Mouse (Mus musculus): ENCODE data around the gene Tpsg1.

Tpsg1 gene

DNA sequence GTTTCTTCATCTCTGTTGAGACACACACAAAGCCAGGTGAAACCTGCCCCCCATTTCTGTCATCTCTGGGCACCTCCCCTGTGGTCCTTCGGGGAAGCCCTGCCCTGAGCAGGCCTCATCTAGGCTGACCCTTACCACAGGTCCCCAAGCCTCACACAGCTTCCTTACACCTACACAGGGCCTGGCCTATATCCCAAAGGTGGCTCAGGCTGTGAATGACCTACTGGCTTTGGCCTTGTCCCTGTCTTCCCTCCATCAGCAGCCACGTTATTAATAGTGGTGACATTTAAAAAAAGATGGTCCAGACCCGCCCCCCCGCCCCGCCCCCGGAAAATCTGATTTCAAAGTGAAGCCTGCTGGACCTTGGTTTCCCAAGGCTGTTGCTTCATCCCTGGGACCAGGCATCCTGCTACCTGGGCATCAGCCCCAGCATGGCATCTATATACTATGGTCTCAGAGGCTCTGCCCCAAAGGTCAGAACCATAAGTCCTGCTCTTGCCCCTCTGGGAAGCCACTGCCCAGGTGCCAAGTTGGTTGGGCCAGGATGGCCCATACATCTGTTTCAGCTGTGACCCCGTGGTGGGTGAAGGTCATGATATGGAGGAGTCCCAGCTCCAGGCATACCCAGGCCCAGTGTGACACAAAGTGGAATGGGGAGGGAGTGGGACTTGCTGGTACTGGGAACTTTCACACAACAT is 39.4 kb downstream of the Tpsg1 start:
- DNase-seq (ENCODE audit: low spot score) = no peak

DNA sequence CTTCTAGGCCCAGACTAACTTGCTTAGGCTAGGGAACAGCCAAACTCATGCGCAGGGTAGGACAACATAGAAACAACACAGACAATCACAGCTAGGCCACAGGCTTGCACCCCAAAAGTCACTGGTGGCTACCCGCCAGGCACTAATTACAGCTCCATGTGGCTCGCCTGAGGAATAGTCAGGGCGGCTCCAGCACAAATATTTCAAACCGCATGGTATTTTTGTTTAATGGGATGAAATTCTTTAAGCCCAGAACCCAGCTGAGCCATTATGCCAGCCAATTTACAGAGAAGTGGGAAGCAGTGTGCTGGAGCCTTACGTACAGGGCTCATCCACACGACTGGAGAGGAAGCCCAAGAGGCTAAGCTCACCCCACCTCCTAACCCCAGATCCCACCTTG is 40.5 kb downstream of the Tpsg1 start:
- DNase-seq (ENCODE audit: low spot score) = no peak

DNA sequence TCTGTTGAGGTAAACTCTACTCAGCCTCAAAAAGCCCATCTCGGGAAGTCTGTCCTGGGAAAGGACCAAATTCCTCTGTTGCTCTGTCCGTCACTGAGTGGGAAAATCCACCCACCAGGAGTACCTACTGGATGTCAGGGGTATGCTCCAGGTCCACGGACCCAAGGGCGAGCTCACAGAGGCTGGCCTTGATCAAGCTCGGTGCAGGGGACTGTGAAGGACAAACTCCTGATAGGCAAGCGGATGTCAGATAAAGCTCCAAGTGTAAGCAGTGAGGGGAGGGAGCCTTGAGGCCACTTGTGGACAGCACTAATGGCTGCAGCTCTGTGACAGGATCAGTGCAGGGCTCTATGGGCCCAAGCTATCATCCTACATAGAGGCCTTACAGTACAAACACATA is 41.1 kb downstream of the Tpsg1 start:
- DNase-seq (ENCODE audit: low spot score) = no peak

DNA sequence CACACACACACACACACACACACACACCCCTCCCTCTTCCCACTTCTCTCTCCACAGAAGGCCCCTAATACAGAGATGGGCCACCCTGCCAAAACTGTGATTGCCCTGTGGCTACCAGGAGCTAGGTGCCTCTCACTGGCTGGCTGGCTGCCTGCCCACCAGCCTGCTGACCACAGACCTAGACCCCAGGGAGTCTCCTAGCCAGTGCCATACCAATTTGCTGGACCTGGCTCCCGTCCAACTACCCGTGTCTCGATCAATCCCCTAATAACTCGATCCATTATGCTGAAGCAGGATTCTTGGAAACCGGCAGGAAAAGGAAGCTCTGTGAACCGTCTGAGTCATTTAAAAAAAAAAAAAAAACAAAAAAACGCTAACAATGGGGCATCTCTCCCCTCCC is 41.7 kb downstream of the Tpsg1 start:
- no peak for DNase-seq (ENCODE audit: low spot score)

DNA sequence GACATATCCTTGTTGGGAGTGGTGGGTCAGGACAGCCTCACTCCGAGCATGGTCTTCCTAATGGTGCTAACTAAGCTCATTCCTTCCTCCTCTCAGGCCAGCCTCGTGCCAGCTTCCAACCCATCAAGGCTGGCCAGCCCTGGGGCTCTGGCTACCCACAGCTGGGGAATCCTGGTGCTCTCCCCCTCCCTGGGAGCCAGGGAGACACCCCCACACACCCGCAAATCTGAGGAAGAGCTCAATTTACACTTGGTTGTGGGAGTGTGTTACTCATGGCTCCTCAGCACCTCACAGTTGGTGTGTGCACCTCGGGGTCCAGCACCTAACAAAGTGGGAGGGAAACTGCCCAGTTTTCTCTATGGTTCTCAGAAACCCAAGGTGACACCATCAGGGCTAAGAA is 42.2 kb downstream of the Tpsg1 start:
- DNase-seq (ENCODE audit: low spot score) = no peak

DNA sequence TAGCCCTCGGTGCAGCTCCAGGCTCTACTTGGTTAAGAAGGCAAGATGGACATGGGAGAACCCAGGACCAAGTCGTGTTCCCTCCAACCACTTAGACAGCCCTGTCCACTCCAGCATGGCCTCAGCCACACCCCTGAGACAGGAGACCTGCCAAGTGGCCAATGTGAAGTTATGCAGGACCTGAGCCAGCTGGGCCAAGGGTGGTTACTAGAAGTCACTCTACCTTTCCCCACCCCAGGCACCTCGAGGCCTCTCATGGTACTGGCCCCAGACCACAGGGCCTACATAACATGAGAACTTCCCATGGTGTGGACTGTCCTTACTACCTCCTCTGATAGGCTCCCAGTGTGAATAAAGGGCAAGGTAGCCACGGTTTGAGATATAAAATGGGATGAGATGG is 45.1 kb downstream of the Tpsg1 start:
- DNase-seq (ENCODE audit: low spot score) = no peak

DNA sequence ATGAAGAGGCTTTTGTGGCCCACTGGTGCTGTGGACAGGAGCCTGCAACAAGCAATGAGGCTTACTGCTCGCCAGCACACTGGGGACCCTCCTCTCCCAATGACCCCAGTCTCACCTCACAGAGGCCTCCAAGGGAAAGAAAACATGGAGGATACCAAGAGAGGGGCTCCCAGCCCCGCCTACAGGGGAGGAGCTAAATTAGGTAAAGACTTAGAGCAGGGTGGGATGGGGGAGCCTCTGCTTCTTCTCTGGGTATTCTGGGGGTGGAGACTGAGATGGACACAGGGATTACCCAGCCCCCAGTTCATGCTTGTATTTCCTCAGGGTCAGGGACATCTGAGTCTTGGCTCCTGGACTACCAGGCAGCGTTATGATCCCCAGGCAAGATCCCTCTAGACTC is 45.8 kb downstream of the Tpsg1 start:
- no peak for DNase-seq (ENCODE audit: low spot score)

DNA sequence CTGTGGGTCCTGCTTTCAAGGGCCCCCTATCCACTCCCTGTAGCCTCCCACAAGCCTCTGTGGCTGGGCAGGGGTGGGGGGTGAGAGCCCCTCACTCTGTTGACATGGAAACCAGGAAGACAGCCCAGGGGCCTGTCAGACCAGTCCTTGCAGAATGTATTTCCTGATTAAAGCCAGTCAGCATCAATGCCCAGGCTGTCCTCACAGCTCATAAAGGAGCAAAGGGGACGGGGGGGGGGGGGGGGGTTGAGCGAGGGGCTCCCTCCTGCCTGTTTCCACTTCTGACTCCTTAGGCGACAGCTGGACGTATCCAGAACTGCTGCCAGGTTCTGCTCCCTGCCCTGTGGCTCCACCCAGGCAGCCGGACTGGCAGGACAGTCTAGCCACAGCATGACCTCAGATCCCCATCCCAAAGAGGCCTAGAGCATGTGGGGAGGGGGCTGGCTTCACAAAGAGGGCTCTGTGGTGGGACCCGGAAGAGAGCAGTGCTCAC is 46.4 kb downstream of the Tpsg1 start:
- no peak for DNase-seq (ENCODE audit: low spot score)

DNA sequence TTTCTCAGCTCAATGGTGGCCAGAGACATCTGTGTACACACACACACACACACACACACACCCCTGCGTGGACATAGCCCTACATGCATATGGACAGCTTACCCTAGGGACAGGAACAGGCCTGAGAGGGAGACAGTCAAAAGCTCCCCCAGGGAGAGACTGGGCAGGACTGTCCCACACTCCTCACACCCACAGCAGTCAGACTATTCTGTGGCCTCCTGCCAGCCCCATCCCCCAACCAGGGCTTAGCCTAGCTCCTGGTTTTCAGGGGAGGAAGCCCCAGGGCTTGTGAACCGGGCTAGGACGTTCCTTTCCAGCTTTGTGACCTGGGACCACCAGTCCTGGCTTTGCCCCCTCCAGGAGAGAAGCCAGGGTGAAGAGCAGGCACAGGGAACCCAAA is 47.1 kb downstream of the Tpsg1 start:
- no peak for DNase-seq (ENCODE audit: low spot score)

DNA sequence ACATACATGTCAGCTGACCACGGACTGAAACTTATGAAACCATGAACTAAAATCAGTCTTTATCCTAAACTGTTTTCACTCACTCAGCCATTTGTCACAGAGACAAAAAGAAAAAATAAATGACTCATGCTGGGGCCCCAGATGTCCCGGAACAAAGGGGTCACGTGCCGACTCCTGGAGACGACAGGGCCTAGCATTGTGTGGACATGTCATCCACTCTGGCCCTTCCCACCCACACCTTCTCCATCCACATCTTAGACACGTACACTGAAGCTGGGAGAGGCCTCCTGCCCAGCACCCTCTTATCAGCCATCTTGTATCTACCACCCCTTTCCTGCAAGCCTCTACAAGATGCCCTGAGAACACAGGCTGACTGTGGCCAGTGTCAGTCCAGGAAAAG is 48.9 kb downstream of the Tpsg1 start:
- no peak for DNase-seq (ENCODE audit: low spot score)

DNA sequence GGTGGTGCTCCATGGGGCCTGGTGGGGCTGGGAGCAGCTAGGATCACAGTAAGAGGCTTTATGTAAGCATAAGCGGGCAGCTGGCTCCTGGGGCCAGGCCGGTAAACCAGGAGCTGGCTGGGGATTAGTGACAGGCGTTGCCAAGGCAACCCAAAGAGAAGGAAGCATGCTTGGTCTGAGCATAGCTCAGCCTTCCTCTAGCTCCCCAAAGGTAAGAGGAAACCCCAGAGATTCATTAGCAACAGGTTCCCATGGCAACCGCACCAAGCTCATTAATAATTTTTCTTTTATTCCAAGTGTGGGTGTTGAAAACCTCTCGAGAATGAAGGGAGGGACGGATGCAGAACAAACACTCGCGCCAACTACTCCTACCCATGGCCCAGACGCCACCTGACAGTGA is 49.9 kb downstream of the Tpsg1 start:
- DNase-seq (ENCODE audit: low spot score) = no peak

DNA sequence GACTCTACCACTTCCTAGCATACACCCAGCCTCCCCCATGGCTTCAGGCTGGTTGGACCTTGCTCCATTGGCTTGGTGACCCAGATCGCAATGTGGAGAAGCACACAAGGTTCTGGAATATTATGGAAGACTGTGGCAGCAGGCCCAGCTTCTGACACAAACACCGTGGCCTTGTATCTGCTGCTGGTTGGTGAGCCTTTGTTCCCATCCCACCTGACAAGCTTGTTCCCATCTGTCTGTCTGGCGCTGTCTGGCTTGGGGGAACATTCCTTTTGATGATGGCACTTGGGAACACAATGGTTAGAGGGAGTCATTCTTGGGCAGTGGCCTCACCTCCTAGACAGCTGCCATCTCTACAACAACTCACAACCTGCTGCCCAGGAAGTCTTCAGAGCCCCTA is 51.9 kb downstream of the Tpsg1 start:
- no peak for DNase-seq (ENCODE audit: low spot score)
